Mouse (Mus musculus) midbrain, embryonic 11.5 days (tissue): ENCODE data around the gene Tigd3. TPM values are rescaled to one million over a fixed set of nuclear protein-coding genes. Genes with fewer than 3 reads are reported as not detected.
A peak's percentile ranks its signal among the peaks of the same experiment; 100 is the strongest.

Experiments
- ATAC-seq: fragments of 200-750 bp; cut with Nextera tagmentation; 2 replicates; pipeline ENCODE4 v1.8.0; 2017; ENCODE audit warnings: moderate TSS enrichment, moderate library complexity; ENCODE audit not compliant: low FRiP score
- DNase-seq: peaks from one replicate; pipeline ENCODE4 v3.0.0; 2015; ENCODE audit warnings: low spot score; ENCODE audit errors: missing footprints
- H3K27ac ChIP-seq: fragments of 300-500 bp; sonication (generic); 2 replicates; pipeline ENCODE4 v1.5.1; 2014; ENCODE audit warnings: low read depth, low read length
- H3K27me3 ChIP-seq: fragments of 300-500 bp; sonication (generic); 2 replicates; pipeline ENCODE4 v1.6.1; 2014; ENCODE audit warnings: mild to moderate bottlenecking, low read length, moderate library complexity, mixed read lengths; ENCODE audit not compliant: control insufficient read depth, insufficient read depth
- H3K36me3 ChIP-seq: fragments of 300-500 bp; sonication (generic); 2 replicates; pipeline ENCODE4 v1.6.1; 2014; ENCODE audit warnings: mild to moderate bottlenecking, low read length, moderate library complexity, mixed read lengths; ENCODE audit not compliant: control insufficient read depth, insufficient read depth
- H3K4me1 ChIP-seq: fragments of 300-500 bp; sonication (generic); 2 replicates; pipeline ENCODE4 v1.6.1; 2014; ENCODE audit warnings: low read length; ENCODE audit not compliant: control insufficient read depth, insufficient read depth
- H3K4me2 ChIP-seq: fragments of 300-500 bp; sonication (generic); 2 replicates; pipeline ENCODE4 v1.6.1; 2014; ENCODE audit warnings: mild to moderate bottlenecking, moderate library complexity
- H3K4me3 ChIP-seq: fragments of 300-500 bp; sonication (generic); 2 replicates; pipeline ENCODE4 v1.5.1; 2014; ENCODE audit warnings: low read depth, low read length
- H3K9ac ChIP-seq: fragments of 300-500 bp; sonication (generic); 2 replicates; pipeline ENCODE4 v1.6.1; 2014; ENCODE audit warnings: low read length
- H3K9me3 ChIP-seq: fragments of 300-500 bp; sonication (generic); 2 replicates; pipeline ENCODE4 v1.6.1; 2016; ENCODE audit warnings: low read length; ENCODE audit not compliant: control insufficient read depth
- WGBS: fragments of 180-500 bp; shearing (Covaris S2); extraction: QIAGEN DNeasy Blood & Tissue Kit; methylation state at CpG from one replicate; pipeline ENCODE4 v1.1.7; 2014; 5-methylcytosine and 5-hydroxymethylcytosine counted together
- polyA plus RNA-seq: library from polyadenylated mRNA; unstranded; fragments of >200 nt; fragmentation: Nextera tagmentation; extraction: Ambion mirVana; gene quantifications from 2 replicates; pipeline ENCODE4 v1.2.1, GENCODE M21; 2014

The Tigd3 gene
- polyA plus RNA-seq, 1 experiment from 2014 or later, result 7.3 TPM

GRCm38 (mm10) chr19:5877618-5878361, 16.2 kb downstream of the Tigd3 start, which contains the start of gene Slc25a45:
Gene Slc25a45 (plus strand): TSS chr19:5877808.
- no peak within 1 kb of the TSS for H3K4me3 ChIP-seq
- no peaks in the 10 kb centered on the region for H3K9me3 ChIP-seq
- H3K36me3 ChIP-seq, result no peaks in the 10 kb centered on the region
- DNase-seq (peak; percentile 92), ATAC-seq (peak; percentile 39; the same call in 1 of the 2 replicates)
- H3K9ac ChIP-seq, result peak within 1 kb of the TSS; percentile 32; the same call in 1 of the 2 replicates
- peaks cover 8% of the 10 kb centered on the region; the same call in 1 of the 2 replicates for H3K4me1 ChIP-seq
- WGBS, result 49% methylated on average over 15 of the region's 15 CpGs
- H3K4me2 ChIP-seq, result no peak within 1 kb of the TSS
- H3K27me3 ChIP-seq, result no peaks in the 10 kb centered on the region
- no peak within 1 kb of the TSS for H3K27ac ChIP-seq

- peak within 1 kb of the TSS; percentile 89 for H3K4me2 ChIP-seq
- ATAC-seq (peak; percentile 90), DNase-seq (peak; percentile 99)
- 0 out of 2 replicates have a peak, but pooled peaks cover 2% of the 10 kb centered on the region for H3K36me3 ChIP-seq
- peaks cover 19% of the 10 kb centered on the region for H3K4me1 ChIP-seq
- H3K9ac ChIP-seq, result peak within 1 kb of the TSS; percentile 86
- H3K27ac ChIP-seq, result peak within 1 kb of the TSS; percentile 59; the same call in 1 of the 2 replicates
- no peaks in the 10 kb centered on the region for H3K9me3 ChIP-seq
- H3K4me3 ChIP-seq, result peak within 1 kb of the TSS; percentile 84
- no peaks in the 10 kb centered on the region for H3K27me3 ChIP-seq
- under 1% methylated on average over 37 of the region's 37 CpGs for WGBS
Observed at GRCm38 (mm10) chr19:5874969-5875480, 18.9 kb downstream of the Tigd3 start, which contains the start of gene Frmd8. Gene Frmd8 (minus strand): TSS chr19:5875274.

- peaks cover 19% of the 10 kb centered on the region for H3K4me1 ChIP-seq
- DNase-seq, result no peak
- peaks cover 3% of the 10 kb centered on the region; the same call in 1 of the 2 replicates for H3K36me3 ChIP-seq
- ATAC-seq, result no peak
- peak overlapping the region; percentile 86 for H3K9ac ChIP-seq
- H3K27me3 ChIP-seq, result no peaks in the 10 kb centered on the region
- no peak overlapping the region; the same call in 1 of the 2 replicates for H3K27ac ChIP-seq
- no peaks in the 10 kb centered on the region for H3K9me3 ChIP-seq
- peak overlapping the region; percentile 89 for H3K4me2 ChIP-seq
- 12% methylated on average over 13 of the region's 13 CpGs for WGBS
- peak overlapping the region; percentile 84 for H3K4me3 ChIP-seq
Observed at GRCm38 (mm10) chr19:5874391-5874968, 19.5 kb downstream of the Tigd3 start.

- Histone ChIP-seq H3K4me1 (peaks cover 19% of the 10 kb centered on the region), H3K9me3 (no peaks in the 10 kb centered on the region), H3K4me2 (no peak overlapping the region), H3K27ac (no peak overlapping the region), H3K27me3 (no peaks in the 10 kb centered on the region), H3K36me3 (peaks cover 5% of the 10 kb centered on the region; the same call in 1 of the 2 replicates), H3K4me3 (no peak overlapping the region), H3K9ac (no peak overlapping the region; the same call in 1 of the 2 replicates)
- ATAC-seq, result no peak
- DNase-seq, result no peak
- 90% methylated on average over 19 of the region's 19 CpGs for WGBS
Observed at GRCm38 (mm10) chr19:5872931-5873556, 20.9 kb downstream of the Tigd3 start.

GRCm38 (mm10) chr19:5872528-5872927, 21.4 kb downstream of the Tigd3 start:
- Histone ChIP-seq H3K4me1 (peaks cover 19% of the 10 kb centered on the region), H3K9me3 (no peaks in the 10 kb centered on the region), H3K4me2 (no peak overlapping the region), H3K4me3 (no peak overlapping the region), H3K36me3 (peaks cover 5% of the 10 kb centered on the region; the same call in 1 of the 2 replicates), H3K9ac (no peak overlapping the region), H3K27me3 (no peaks in the 10 kb centered on the region), H3K27ac (no peak overlapping the region)
- DNase-seq (no peak), ATAC-seq (no peak)
- 93% methylated on average over 4 of the region's 4 CpGs for WGBS

GRCm38 (mm10) chr19:5871683-5872082, 22.3 kb downstream of the Tigd3 start:
- H3K27me3 ChIP-seq, result no peaks in the 10 kb centered on the region
- no peak overlapping the region; the same call in 1 of the 2 replicates for H3K27ac ChIP-seq
- H3K36me3 ChIP-seq, result peaks cover 5% of the 10 kb centered on the region; the same call in 1 of the 2 replicates
- DNase-seq, result no peak
- peaks cover 19% of the 10 kb centered on the region for H3K4me1 ChIP-seq
- no peak overlapping the region for H3K4me2 ChIP-seq
- 74% methylated on average over 6 of the region's 6 CpGs for WGBS
- no peak; the same call in 1 of the 2 replicates for ATAC-seq
- no peak overlapping the region for H3K4me3 ChIP-seq
- peak overlapping the region; percentile 47; the same call in 1 of the 2 replicates for H3K9ac ChIP-seq
- H3K9me3 ChIP-seq, result no peaks in the 10 kb centered on the region

- Histone ChIP-seq H3K9me3 (no peaks in the 10 kb centered on the region), H3K4me1 (peaks cover 19% of the 10 kb centered on the region), H3K27ac (peak overlapping the region; percentile 20; the same call in 1 of the 2 replicates), H3K4me3 (no peak overlapping the region), H3K4me2 (no peak overlapping the region), H3K9ac (peak overlapping the region; percentile 47; the same call in 1 of the 2 replicates), H3K36me3 (peaks cover 5% of the 10 kb centered on the region; the same call in 1 of the 2 replicates), H3K27me3 (no peaks in the 10 kb centered on the region)
- DNase-seq (peak; percentile 86), ATAC-seq (peak; percentile 44)
- WGBS, result 12% methylated on average over 7 of the region's 7 CpGs
Observed at GRCm38 (mm10) chr19:5871273-5871672, 22.7 kb downstream of the Tigd3 start.

- Histone ChIP-seq H3K27ac (no peak overlapping the region), H3K4me2 (no peak overlapping the region), H3K4me3 (no peak overlapping the region), H3K27me3 (no peaks in the 10 kb centered on the region), H3K9me3 (no peaks in the 10 kb centered on the region), H3K9ac (no peak overlapping the region), H3K4me1 (peaks cover 11% of the 10 kb centered on the region), H3K36me3 (peaks cover 8% of the 10 kb centered on the region)
- WGBS, result 87% methylated on average over 6 of the region's 6 CpGs
- DNase-seq (no peak), ATAC-seq (no peak)
Observed at GRCm38 (mm10) chr19:5868096-5868495, 25.9 kb downstream of the Tigd3 start.
